8 mouse cellular contexts compared by ENCODE assay signal in the genomic region with DNA sequence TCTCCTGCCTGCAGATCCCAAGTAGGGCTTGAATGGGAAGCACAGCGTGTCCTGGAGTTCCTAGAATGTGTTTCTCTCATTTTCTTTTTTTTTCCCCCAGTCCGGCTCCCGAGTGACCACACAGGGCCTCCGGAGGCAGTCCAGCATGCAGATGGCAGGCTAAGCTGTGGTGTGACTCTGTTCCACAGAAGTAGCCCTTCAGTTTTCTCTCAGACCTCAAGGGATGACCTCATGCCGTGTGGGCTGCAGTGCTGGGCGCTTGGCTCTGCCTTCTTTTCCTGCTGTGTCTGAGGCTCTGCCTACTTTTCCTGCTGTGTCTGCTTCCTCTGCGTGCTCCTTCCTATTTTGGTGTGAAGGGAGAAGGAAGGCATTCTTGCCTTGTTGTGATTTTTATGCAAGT.
A peak's percentile ranks its signal among the peaks of the same experiment; 100 is the strongest.
DNase-seq lines count a peak whose midpoint lies in the region; ATAC-seq and TF ChIP-seq lines count a peak whose summit lies in the region.

No protein-coding gene starts in this region.

- WGBS in lung, embryonic 14.5 days = 19% methylated on average over 7 of the region's 7 CpGs
- WGBS in heart, embryonic 13.5 days = 22% methylated on average over 7 of the region's 7 CpGs
- 49% methylated on average over 7 of the region's 7 CpGs for WGBS in neural tube, embryonic 13.5 days

- H3K4me1 ChIP-seq in lung, embryonic 14.5 days (ENCODE audit: insufficient read depth) = peaks cover 17% of the 10 kb centered on the region; the same call in 1 of the 2 replicates
- peaks cover 23% of the 10 kb centered on the region for H3K4me1 ChIP-seq in heart, embryonic 13.5 days
- H3K4me1 ChIP-seq in neural tube, embryonic 13.5 days (replicated peaks) = no peaks in the 10 kb centered on the region

- peak overlapping the region; percentile 44 for H3K4me2 ChIP-seq in lung, embryonic 14.5 days
- H3K4me2 ChIP-seq in heart, embryonic 13.5 days = peak overlapping the region; percentile 33
- H3K4me2 ChIP-seq in neural tube, embryonic 13.5 days = no peak overlapping the region; the same call in 1 of the 2 replicates

- H3K27me3 ChIP-seq in lung, embryonic 14.5 days (ENCODE audit: insufficient read depth, low read length) = no peaks in the 10 kb centered on the region
- no peaks in the 10 kb centered on the region for H3K27me3 ChIP-seq in heart, embryonic 13.5 days (replicated peaks)
- no peaks in the 10 kb centered on the region for H3K27me3 ChIP-seq in neural tube, embryonic 13.5 days

- ATAC-seq in lung, embryonic 14.5 days (ENCODE audit: insufficient read depth) = peak; percentile 77; the same call in 1 of the 2 replicates
- ATAC-seq in heart, embryonic 13.5 days (ENCODE audit: extremely low read depth, insufficient number of reproducible peaks, low FRiP score, low TSS enrichment) = peak; percentile 25; the same call in 1 of the 2 replicates
- ATAC-seq in neural tube, embryonic 13.5 days (ENCODE audit: low read depth) = no peak

- no peak overlapping the region for H3K4me3 ChIP-seq in lung, embryonic 14.5 days (ENCODE audit: low read depth, low read length)
- H3K4me3 ChIP-seq in heart, embryonic 13.5 days = no peak overlapping the region
- H3K4me3 ChIP-seq in neural tube, embryonic 13.5 days = no peak overlapping the region

- H3K9me3 ChIP-seq in lung, embryonic 14.5 days (ENCODE audit: low read depth, low read length) = no peaks in the 10 kb centered on the region
- H3K9me3 ChIP-seq in heart, embryonic 13.5 days = no peaks in the 10 kb centered on the region
- H3K9me3 ChIP-seq in neural tube, embryonic 13.5 days = no peaks in the 10 kb centered on the region

- no peak overlapping the region for H3K9ac ChIP-seq in lung, embryonic 14.5 days
- no peak overlapping the region for H3K9ac ChIP-seq in heart, embryonic 13.5 days
- H3K9ac ChIP-seq in neural tube, embryonic 13.5 days = no peak overlapping the region

- H3K27ac ChIP-seq in lung, embryonic 14.5 days (ENCODE audit: low read depth) = peak overlapping the region; percentile 70; the same call in 1 of the 2 replicates
- H3K27ac ChIP-seq in heart, embryonic 13.5 days (replicated peaks) = peak overlapping the region; percentile 25; the same call in 1 of the 2 replicates
- H3K27ac ChIP-seq in neural tube, embryonic 13.5 days (replicated peaks) = peak overlapping the region; percentile 40; the same call in 1 of the 2 replicates

- no peak for TF ChIP-seq CTCF in lung, embryonic 14.5 days (IDR thresholded peaks at IDR 0.05; ENCODE audit: low read depth)

- DNase-seq in lung, embryonic 14.5 days = peak; percentile 64
- no peak for DNase-seq in lung, postnatal 14 days
- peak; percentile 26 for DNase-seq in embryo, embryonic 10.5 days (ENCODE audit: low spot score)
- DNase-seq in spleen, postnatal 4 days (ENCODE audit: low spot score in 2 of 2) = no peak
- no peak for DNase-seq in adrenal gland, adult (ENCODE audit: inconsistent age in 2 of 2, low spot score in 1 of 2)
- no peak for DNase-seq in adrenal gland, postnatal 14 days

- no peaks in the 10 kb centered on the region for H3K36me3 ChIP-seq in lung, embryonic 14.5 days (ENCODE audit: insufficient read depth)
- H3K36me3 ChIP-seq in heart, embryonic 13.5 days = no peaks in the 10 kb centered on the region
- H3K36me3 ChIP-seq in neural tube, embryonic 13.5 days = no peaks in the 10 kb centered on the region

Comparison
In these comparisons a context has a peak if more than half of its experiments do, and no peak if none do; other contexts are left out.
1. DNase-seq: peak in lung, embryonic 14.5 days (single experiment) and embryo, embryonic 10.5 days (single experiment); none in lung, postnatal 14 days (single experiment), spleen, postnatal 4 days (0 of 2), adrenal gland, adult (0 of 2) and adrenal gland, postnatal 14 days (single experiment).
2. Peak in every context shown above with its lines, with median percentiles within 50 percentile points of each other: H3K27ac ChIP-seq.